Mouse (Mus musculus): Measurements from ENCODE around the gene Lcorl.

DNA sequence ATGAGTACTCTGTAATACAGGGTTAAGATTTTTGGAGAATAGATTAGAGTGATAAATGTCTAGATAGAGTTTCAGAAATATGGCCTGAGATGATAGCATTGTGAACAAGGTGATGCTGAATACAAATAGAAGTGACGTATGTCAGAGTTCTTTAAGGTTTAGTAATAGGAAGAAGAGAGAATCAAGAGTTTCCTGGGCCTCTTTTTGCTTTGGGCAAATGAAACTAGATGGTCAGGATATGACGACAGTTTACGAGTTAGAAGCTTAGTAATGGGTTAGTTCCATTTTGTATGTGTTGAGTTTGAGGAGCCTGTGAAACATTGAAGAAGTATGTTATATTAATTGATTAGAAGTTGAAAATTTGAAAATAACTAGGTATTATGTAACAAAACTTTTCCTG, 171.2 kb downstream of the Lcorl start:
- TF ChIP-seq POLR2A (IDR thresholded peaks at IDR 0.05; ENCODE audit: borderline replicate concordance, low read depth, low read length) (no peak), CTCF (IDR thresholded peaks at IDR 0.05; ENCODE audit: low read depth, low read length) (no peak)

Measured in bone marrow macrophage, adult 2 months (primary cell).